Mouse (Mus musculus) forebrain, embryonic 16.5 days (tissue): ENCODE measurements around the gene Stk11. TPM values are rescaled to one million over a fixed set of nuclear protein-coding genes. Genes with fewer than 3 reads are reported as not detected.
A peak's percentile ranks its signal among the peaks of the same experiment; 100 is the strongest.

Experiments used
- ATAC-seq: fragments of 200-750 bp; cut with Nextera tagmentation; 2 replicates; pipeline ENCODE4 v1.8.0; 2017; ENCODE audit warnings: mild to moderate bottlenecking, moderate library complexity
- H3K27ac ChIP-seq: fragments of 300-500 bp; sonication (generic); 2 replicates; pipeline ENCODE4 v1.5.1; 2014; ENCODE audit warnings: low read length, control low read depth
- H3K27me3 ChIP-seq: fragments of 300-500 bp; sonication (generic); replicated peaks from 2 replicates; pipeline ENCODE4 v1.6.1; 2014; ENCODE audit warnings: low read length; ENCODE audit not compliant: control insufficient read depth, insufficient read depth
- H3K36me3 ChIP-seq: fragments of 300-500 bp; sonication (generic); 2 replicates; pipeline ENCODE4 v1.6.1; 2014; ENCODE audit not compliant: control insufficient read depth, insufficient read depth
- H3K4me1 ChIP-seq: fragments of 300-500 bp; sonication (generic); replicated peaks from 2 replicates; pipeline ENCODE4 v1.6.1; 2014; ENCODE audit warnings: low read length; ENCODE audit not compliant: control insufficient read depth, insufficient read depth
- H3K4me2 ChIP-seq: fragments of 300-500 bp; sonication (generic); 2 replicates; pipeline ENCODE4 v1.6.1; 2014; ENCODE audit warnings: mild to moderate bottlenecking, low read length, control low read depth
- H3K4me3 ChIP-seq: fragments of 300-500 bp; sonication (generic); replicated peaks from 2 replicates; pipeline ENCODE4 v1.5.1; 2014; ENCODE audit warnings: mild to moderate bottlenecking, low read length, control low read depth
- H3K9ac ChIP-seq: fragments of 300-500 bp; sonication (generic); replicated peaks from 2 replicates; pipeline ENCODE4 v1.6.1; 2014; ENCODE audit warnings: low read depth, low read length, control low read depth
- H3K9me3 ChIP-seq: fragments of 300-500 bp; sonication (generic); 2 replicates; pipeline ENCODE4 v1.6.1; 2016; ENCODE audit warnings: low read length; ENCODE audit not compliant: control insufficient read depth
- WGBS: fragments of 180-500 bp; shearing (Covaris S2); extraction: QIAGEN DNeasy Blood & Tissue Kit; methylation state at CpG from one replicate; pipeline ENCODE4 v1.1.7; 2014; 5-methylcytosine and 5-hydroxymethylcytosine counted together
- polyA plus RNA-seq: library from polyadenylated mRNA; unstranded; fragments of >200 nt; fragmentation: Nextera tagmentation; extraction: Ambion mirVana; gene quantifications from 2 replicates; pipeline ENCODE4 v1.2.1, GENCODE M21; 2015

Stk11 gene
- polyA plus RNA-seq, 1 experiment from 2014 or later, result 18.0 TPM

- H3K27ac ChIP-seq, result no peak overlapping the region
- no peaks in the 10 kb centered on the region for H3K27me3 ChIP-seq
- H3K4me2 ChIP-seq, result no peak overlapping the region
- no peak overlapping the region for H3K9ac ChIP-seq
- ATAC-seq, result no peak
- H3K36me3 ChIP-seq, result no peaks in the 10 kb centered on the region
- no peaks in the 10 kb centered on the region for H3K9me3 ChIP-seq
- WGBS, result 87% methylated on average over 6 of the region's 6 CpGs
- no peaks in the 10 kb centered on the region for H3K4me1 ChIP-seq
- no peak overlapping the region for H3K4me3 ChIP-seq
Observed at GRCm38 (mm10) chr10:80091527-80091926, 24.1 kb upstream of the Stk11 start.

- H3K9me3 ChIP-seq, result no peaks in the 10 kb centered on the region
- H3K4me3 ChIP-seq, result no peak overlapping the region
- H3K27me3 ChIP-seq, result no peaks in the 10 kb centered on the region
- no peak overlapping the region for H3K4me2 ChIP-seq
- H3K27ac ChIP-seq, result no peak overlapping the region
- ATAC-seq, result no peak
- H3K36me3 ChIP-seq, result no peaks in the 10 kb centered on the region
- H3K4me1 ChIP-seq, result peaks cover 5% of the 10 kb centered on the region; the same call in 1 of the 2 replicates
- WGBS, result 76% methylated on average over 5 of the region's 5 CpGs
- no peak overlapping the region for H3K9ac ChIP-seq
Observed at GRCm38 (mm10) chr10:80092690-80093089, 22.9 kb upstream of the Stk11 start.

- ATAC-seq, result no peak
- H3K9me3 ChIP-seq, result no peaks in the 10 kb centered on the region
- 89% methylated on average over 6 of the region's 6 CpGs for WGBS
Observed at GRCm38 (mm10) chr10:80094085-80094484, 21.5 kb upstream of the Stk11 start.

GRCm38 (mm10) chr10:80094684-80095083 is 20.9 kb upstream of the Stk11 start:
- H3K9ac ChIP-seq, result no peak overlapping the region
- H3K27ac ChIP-seq, result no peak overlapping the region
- H3K9me3 ChIP-seq, result no peaks in the 10 kb centered on the region
- no peak overlapping the region for H3K4me2 ChIP-seq
- H3K4me3 ChIP-seq, result no peak overlapping the region
- H3K4me1 ChIP-seq, result peaks cover 5% of the 10 kb centered on the region; the same call in 1 of the 2 replicates
- 82% methylated on average over 3 of the region's 3 CpGs for WGBS
- H3K27me3 ChIP-seq, result no peaks in the 10 kb centered on the region
- ATAC-seq, result no peak
- H3K36me3 ChIP-seq, result no peaks in the 10 kb centered on the region

More at GRCm38 (mm10) chr10:80094085-80094484, 21.5 kb upstream of the Stk11 start:
- no peaks in the 10 kb centered on the region for H3K36me3 ChIP-seq
- H3K4me2 ChIP-seq, result no peak overlapping the region
- no peak overlapping the region for H3K9ac ChIP-seq
- peaks cover 5% of the 10 kb centered on the region; the same call in 1 of the 2 replicates for H3K4me1 ChIP-seq
- no peak overlapping the region for H3K27ac ChIP-seq
- no peaks in the 10 kb centered on the region for H3K27me3 ChIP-seq
- H3K4me3 ChIP-seq, result no peak overlapping the region

GRCm38 (mm10) chr10:80095547-80095946 is 20.1 kb upstream of the Stk11 start:
- no peak for ATAC-seq
- no peak overlapping the region for H3K9ac ChIP-seq
- H3K36me3 ChIP-seq, result no peaks in the 10 kb centered on the region
- no peak overlapping the region for H3K27ac ChIP-seq
- no peaks in the 10 kb centered on the region for H3K9me3 ChIP-seq
- H3K27me3 ChIP-seq, result no peaks in the 10 kb centered on the region
- peaks cover 5% of the 10 kb centered on the region; the same call in 1 of the 2 replicates for H3K4me1 ChIP-seq
- H3K4me3 ChIP-seq, result no peak overlapping the region
- H3K4me2 ChIP-seq, result no peak overlapping the region
- 90% methylated on average over 5 of the region's 5 CpGs for WGBS

GRCm38 (mm10) chr10:80097275-80097674 is 18.3 kb upstream of the Stk11 start:
- WGBS, result 37% methylated on average over 3 of the region's 7 CpGs
- Histone ChIP-seq H3K36me3 (no peaks in the 10 kb centered on the region), H3K4me3 (no peak overlapping the region), H3K4me2 (no peak overlapping the region), H3K9ac (no peak overlapping the region), H3K4me1 (peaks cover 16% of the 10 kb centered on the region), H3K27ac (no peak overlapping the region), H3K27me3 (no peaks in the 10 kb centered on the region), H3K9me3 (no peaks in the 10 kb centered on the region)
- ATAC-seq, result no peak

GRCm38 (mm10) chr10:80098630-80099029 is 17.0 kb upstream of the Stk11 start:
- H3K36me3 ChIP-seq, result no peaks in the 10 kb centered on the region
- WGBS, result 92% methylated on average over 5 of the region's 5 CpGs
- H3K4me1 ChIP-seq, result peaks cover 19% of the 10 kb centered on the region
- H3K27ac ChIP-seq, result no peak overlapping the region
- no peak overlapping the region for H3K9ac ChIP-seq
- H3K4me2 ChIP-seq, result no peak overlapping the region
- H3K27me3 ChIP-seq, result no peaks in the 10 kb centered on the region
- ATAC-seq, result no peak
- no peak overlapping the region for H3K4me3 ChIP-seq
- no peaks in the 10 kb centered on the region for H3K9me3 ChIP-seq

- Histone ChIP-seq H3K4me3 (no peak overlapping the region), H3K36me3 (no peaks in the 10 kb centered on the region)
- WGBS, result 73% methylated on average over 11 of the region's 11 CpGs
Observed at GRCm38 (mm10) chr10:80100982-80101381, 14.6 kb upstream of the Stk11 start.

GRCm38 (mm10) chr10:80102216-80102915 is 13.2 kb upstream of the Stk11 start:
- peak overlapping the region; percentile 95 for H3K4me3 ChIP-seq
- H3K9ac ChIP-seq, result peak overlapping the region; percentile 96
- H3K4me2 ChIP-seq, result peak overlapping the region; percentile 93
- peak; percentile 93 for ATAC-seq
- H3K27ac ChIP-seq, result peak overlapping the region; percentile 49
- H3K27me3 ChIP-seq, result no peaks in the 10 kb centered on the region
- H3K4me1 ChIP-seq, result peaks cover 17% of the 10 kb centered on the region
- WGBS, result 0% methylated on average over 45 of the region's 59 CpGs
- H3K9me3 ChIP-seq, result no peaks in the 10 kb centered on the region
- no peaks in the 10 kb centered on the region for H3K36me3 ChIP-seq

More at GRCm38 (mm10) chr10:80100982-80101381, 14.6 kb upstream of the Stk11 start:
- Histone ChIP-seq H3K4me2 (no peak overlapping the region), H3K27ac (no peak overlapping the region), H3K9me3 (no peaks in the 10 kb centered on the region), H3K4me1 (peaks cover 19% of the 10 kb centered on the region), H3K27me3 (no peaks in the 10 kb centered on the region), H3K9ac (no peak overlapping the region)
- ATAC-seq, result no peak
